Mouse (Mus musculus) ES-Bruce4 (cell line): ENCODE measurements around the gene Snx29. TPM values are rescaled to one million over a fixed set of nuclear protein-coding genes. Genes with fewer than 3 reads are reported as not detected.

Experiments
- H3K27ac ChIP-seq: 2 replicates; pipeline ENCODE4 v1.5.1; 2012; ENCODE audit warnings: low read length, inconsistent platforms; ENCODE audit not compliant: insufficient read depth
- H3K27me3 ChIP-seq: 2 replicates; pipeline ENCODE4 v1.6.1; 2012; ENCODE audit warnings: mild to moderate bottlenecking, low read length, inconsistent platforms; ENCODE audit not compliant: control insufficient read depth, poor library complexity, insufficient read depth, severe bottlenecking
- H3K36me3 ChIP-seq: 2 replicates; pipeline ENCODE4 v1.6.1; 2012; ENCODE audit warnings: inconsistent platforms, mild to moderate bottlenecking, low read length, moderate library complexity; ENCODE audit not compliant: control insufficient read depth, poor library complexity, insufficient read depth, severe bottlenecking
- H3K4me1 ChIP-seq: one replicate; pipeline ENCODE4 v1.8.1; 2011; ENCODE audit warnings: low read length; ENCODE audit not compliant: control insufficient read depth, insufficient read depth
- H3K4me3 ChIP-seq: 2 replicates; pipeline ENCODE4 v1.5.1; 2011; ENCODE audit warnings: low read depth, mild to moderate bottlenecking, low read length
- H3K9ac ChIP-seq: 2 replicates; pipeline ENCODE4 v1.6.1; 2012; ENCODE audit warnings: low read depth, mild to moderate bottlenecking, inconsistent platforms; ENCODE audit not compliant: poor library complexity, severe bottlenecking
- H3K9me3 ChIP-seq: replicated peaks from 2 replicates; pipeline ENCODE4 v1.6.1; 2012; ENCODE audit warnings: mild to moderate bottlenecking, low read length, inconsistent platforms; ENCODE audit not compliant: control insufficient read depth, poor library complexity, insufficient read depth, severe bottlenecking
- CTCF ChIP-seq: IDR thresholded peaks from one replicate; pipeline ENCODE4 v1.8.1; 2011; ENCODE audit warnings: low read depth, low read length
- EP300 ChIP-seq: IDR thresholded peaks from 2 replicates; pipeline ENCODE4 v1.6.1; 2011; ENCODE audit warnings: low read depth, low read length; ENCODE audit not compliant: insufficient read depth
- POLR2A ChIP-seq: IDR thresholded peaks from one replicate; pipeline ENCODE4 v1.8.1; 2011; ENCODE audit warnings: low read length; ENCODE audit not compliant: insufficient read depth
- polyA plus RNA-seq: library from polyadenylated mRNA; stranded (reverse); fragments of >200 nt; gene quantifications from 2 replicates; pipeline ENCODE4 v1.2.4, GENCODE M21; 2011; ENCODE audit warnings: low read depth; ENCODE audit not compliant: missing spikeins, insufficient read depth, insufficient read length

The Snx29 gene
- polyA plus RNA-seq, 1 experiment: 9.2 TPM

DNA sequence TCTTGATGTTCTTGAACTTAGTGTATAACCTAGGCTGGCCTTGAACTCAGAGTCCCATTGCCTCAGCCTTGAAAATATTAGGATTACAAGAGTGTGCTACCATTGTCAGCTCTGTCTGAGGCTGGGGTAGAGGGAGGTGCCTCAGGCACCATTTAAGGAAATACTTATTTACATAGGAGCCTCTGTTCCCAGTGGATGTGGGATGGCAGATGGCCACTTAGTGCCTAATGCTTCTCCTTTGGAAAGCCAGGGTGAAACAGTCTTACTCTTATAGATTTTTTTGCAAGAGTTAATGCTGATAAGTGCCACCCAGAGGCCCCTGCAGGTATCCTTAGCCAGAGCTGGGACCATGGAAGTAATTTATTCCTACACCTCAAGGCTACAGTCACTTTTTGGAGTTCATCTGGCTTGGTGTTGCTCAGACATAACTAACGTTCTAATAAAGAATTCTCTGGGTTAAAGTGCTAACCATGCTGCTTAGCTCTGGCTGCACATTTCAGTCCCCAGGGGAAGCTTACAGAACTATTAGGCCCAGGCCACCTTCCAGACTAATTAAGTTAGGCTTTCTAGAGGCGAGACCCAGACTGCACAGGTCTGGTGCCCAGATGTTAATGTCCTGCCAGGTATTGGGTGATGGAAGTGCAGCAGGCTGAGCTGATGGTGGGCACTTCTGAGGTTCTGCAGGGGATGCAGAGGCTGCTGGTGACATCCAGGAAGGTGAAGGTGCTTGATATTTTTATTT, 135.1 kb downstream of the Snx29 start:
- Histone ChIP-seq H3K27ac (no peak overlapping the region), H3K27me3 (no peaks in the 10 kb centered on the region), H3K9me3 (no peaks in the 10 kb centered on the region), H3K4me1 (peaks cover 2% of the 10 kb centered on the region), H3K36me3 (no peaks in the 10 kb centered on the region), H3K9ac (no peak overlapping the region), H3K4me3 (no peak overlapping the region)
- TF ChIP-seq EP300: no peak
- TF ChIP-seq POLR2A: no peak
- no peak for TF ChIP-seq CTCF

DNA sequence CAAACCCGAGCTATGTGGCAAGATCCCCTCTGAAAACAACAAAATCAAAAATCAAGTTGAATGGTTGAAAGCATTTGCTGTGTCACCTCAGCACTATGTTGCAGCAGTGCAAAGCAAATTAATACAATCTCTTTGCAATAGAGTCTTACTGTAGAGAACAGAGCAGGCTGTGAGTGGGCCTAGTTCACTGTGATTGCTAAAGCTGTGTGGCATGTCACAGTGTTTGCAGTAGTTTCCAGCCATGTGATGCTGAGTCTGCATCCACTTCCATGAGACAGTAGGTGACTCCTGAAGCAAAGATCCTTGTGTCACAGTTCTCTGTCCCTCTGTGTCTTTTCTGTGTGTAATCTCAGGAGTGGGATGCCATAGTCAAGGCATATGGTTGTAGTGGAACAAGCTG, 137.5 kb downstream of the Snx29 start:
- Histone ChIP-seq H3K9ac (no peak overlapping the region), H3K9me3 (no peaks in the 10 kb centered on the region), H3K27ac (no peak overlapping the region), H3K27me3 (no peaks in the 10 kb centered on the region), H3K4me3 (no peak overlapping the region), H3K36me3 (no peaks in the 10 kb centered on the region), H3K4me1 (peaks cover 2% of the 10 kb centered on the region)
- no peak for TF ChIP-seq CTCF
- no peak for TF ChIP-seq EP300

DNA sequence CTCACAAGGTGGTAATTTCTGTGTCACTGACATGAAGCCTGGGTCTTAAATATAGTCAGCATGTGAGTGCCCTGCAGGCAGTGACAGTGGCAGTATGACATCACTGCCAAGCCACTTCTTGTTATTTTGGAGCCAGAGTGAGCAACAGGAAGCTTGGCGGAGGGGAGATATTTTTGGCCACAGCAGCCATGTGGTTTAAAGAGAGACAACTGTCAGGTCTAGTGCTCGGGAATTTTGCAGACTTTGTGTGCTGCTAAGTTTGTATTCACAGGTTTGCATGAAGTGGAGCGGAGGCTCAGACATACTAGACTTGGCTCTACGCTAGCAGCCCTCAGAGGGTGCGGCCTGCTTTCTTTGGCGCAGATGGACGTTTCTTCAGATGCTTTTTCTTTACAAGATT, 138.9 kb downstream of the Snx29 start:
- TF ChIP-seq POLR2A (no peak), EP300 (no peak), CTCF (no peak)
- no peak overlapping the region for H3K4me3 ChIP-seq
- H3K9me3 ChIP-seq: no peaks in the 10 kb centered on the region
- no peaks in the 10 kb centered on the region for H3K27me3 ChIP-seq
- H3K9ac ChIP-seq: no peak overlapping the region
- H3K27ac ChIP-seq: no peak overlapping the region
- no peaks in the 10 kb centered on the region for H3K36me3 ChIP-seq
- no peaks in the 10 kb centered on the region for H3K4me1 ChIP-seq

DNA sequence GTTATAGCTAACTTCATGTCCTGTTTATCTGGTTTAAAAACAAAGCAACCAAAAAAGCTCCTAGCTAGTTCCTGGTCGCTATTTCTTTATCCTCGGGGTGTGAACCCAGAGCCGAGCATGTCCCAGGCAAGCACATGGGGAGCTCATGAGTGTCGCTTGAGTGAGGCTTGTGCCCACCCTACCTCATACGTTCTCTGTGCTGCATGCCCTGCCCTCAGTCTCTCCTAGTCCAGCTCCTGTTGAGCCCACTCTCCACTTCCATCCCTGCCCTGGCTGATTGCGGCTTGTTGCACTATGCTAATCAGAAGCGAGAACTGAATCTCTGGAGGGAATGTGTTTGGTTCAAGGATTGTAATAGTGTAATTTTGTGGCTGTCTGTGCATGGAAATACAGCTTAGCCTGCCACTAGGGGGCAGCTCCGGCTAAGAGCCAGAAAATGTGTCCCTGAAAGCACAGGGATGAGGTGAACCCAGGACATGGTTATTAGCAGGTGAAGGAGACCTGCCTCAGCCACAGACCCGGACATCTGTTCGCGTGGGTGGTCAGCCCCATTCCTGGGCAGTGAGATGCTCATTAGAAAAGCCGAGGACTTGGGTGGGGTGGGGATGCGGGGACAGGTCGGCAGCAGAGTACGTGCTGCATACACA, 145.9 kb downstream of the Snx29 start:
- TF ChIP-seq CTCF (peak; percentile 69), EP300 (no peak)
- no peak overlapping the region for H3K9ac ChIP-seq
- H3K9me3 ChIP-seq: no peaks in the 10 kb centered on the region
- no peak overlapping the region for H3K4me3 ChIP-seq
- H3K4me1 ChIP-seq: no peaks in the 10 kb centered on the region
- no peak overlapping the region for H3K27ac ChIP-seq
- no peaks in the 10 kb centered on the region for H3K27me3 ChIP-seq
- no peaks in the 10 kb centered on the region for H3K36me3 ChIP-seq

DNA sequence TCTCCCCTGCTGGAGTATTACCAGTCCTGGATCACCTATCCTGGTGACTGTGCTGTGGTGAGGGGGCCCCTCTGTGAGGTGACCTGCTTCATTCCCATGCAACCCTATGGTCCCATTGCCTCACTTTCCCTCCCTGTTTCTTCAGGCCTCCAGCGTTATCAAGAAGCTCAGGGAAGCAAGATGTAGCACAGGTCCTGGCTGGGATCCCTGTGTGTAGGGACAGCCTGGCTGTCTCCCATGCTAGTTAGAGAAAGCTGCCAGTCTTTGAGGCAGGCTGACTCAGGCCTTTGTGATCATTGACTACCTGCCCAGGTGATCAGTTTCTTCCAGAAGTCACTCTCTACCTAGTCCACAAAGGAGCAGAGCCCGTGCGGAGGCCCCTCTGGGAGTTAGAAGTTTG, 146.8 kb downstream of the Snx29 start:
- no peaks in the 10 kb centered on the region for H3K4me1 ChIP-seq
- no peaks in the 10 kb centered on the region for H3K9me3 ChIP-seq
- no peaks in the 10 kb centered on the region for H3K27me3 ChIP-seq
- TF ChIP-seq POLR2A (no peak), EP300 (no peak), CTCF (no peak)
- no peaks in the 10 kb centered on the region for H3K36me3 ChIP-seq
- no peak overlapping the region for H3K9ac ChIP-seq
- H3K27ac ChIP-seq: no peak overlapping the region
- H3K4me3 ChIP-seq: no peak overlapping the region

DNA sequence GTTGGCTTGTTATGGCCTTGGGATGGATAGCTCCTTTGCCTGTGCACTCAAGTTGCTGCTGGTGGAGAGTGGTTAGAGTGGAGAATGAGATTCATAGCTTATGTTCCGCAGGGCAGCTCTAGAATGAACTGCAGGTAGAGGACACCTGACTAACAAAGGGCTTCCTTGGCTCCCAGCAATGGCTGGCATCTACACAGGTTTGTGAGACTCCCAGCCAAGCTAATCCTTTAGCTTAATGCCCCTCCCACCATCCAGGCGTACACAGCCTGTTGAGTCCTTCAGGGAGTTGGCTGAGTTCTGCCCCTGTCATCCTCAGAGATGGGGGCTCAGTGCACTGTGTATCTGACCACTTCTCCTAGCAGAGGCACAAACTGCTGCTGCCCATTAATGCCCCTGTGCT, 148.5 kb downstream of the Snx29 start:
- Histone ChIP-seq H3K27ac (no peak overlapping the region), H3K36me3 (no peaks in the 10 kb centered on the region)

More for the DNA sequence above, 148.5 kb downstream of the Snx29 start:
- Histone ChIP-seq H3K27me3 (no peaks in the 10 kb centered on the region), H3K9me3 (no peaks in the 10 kb centered on the region), H3K9ac (no peak overlapping the region), H3K4me3 (no peak overlapping the region), H3K4me1 (no peaks in the 10 kb centered on the region)
- TF ChIP-seq POLR2A (no peak), EP300 (no peak), CTCF (no peak)
